Mouse (Mus musculus): ENCODE data around the gene Dlg4. TPM values are rescaled to one million over a fixed set of nuclear protein-coding genes. Genes with fewer than 3 reads are reported as not detected.
"Not testable (repeated sequence)": the region's sequence is repeated elsewhere in the genome, so short reads cannot be mapped to it uniquely, and the experiment has no call there.

Dlg4 gene
- polyA plus RNA-seq, 1 experiment, result 5.5 TPM

DNA sequence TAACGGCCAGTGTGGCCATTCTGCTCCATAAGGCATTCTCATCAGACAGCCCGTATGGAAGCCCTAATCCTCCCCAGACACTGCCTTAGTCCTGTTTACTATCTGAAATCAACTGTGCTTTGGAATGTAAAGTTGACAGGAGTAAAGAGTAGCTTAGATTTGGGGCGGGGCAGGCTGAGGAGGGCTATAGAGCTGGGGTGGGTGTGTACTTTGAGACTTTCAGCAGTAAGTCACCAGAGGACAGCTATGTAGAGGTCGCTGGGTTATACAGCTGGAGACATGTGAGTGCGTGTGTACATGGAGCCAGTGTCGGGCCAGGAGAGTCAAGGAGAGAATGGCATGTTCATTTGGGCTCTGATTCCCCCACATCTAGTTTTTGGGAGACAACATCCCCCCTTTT, 43.2 kb downstream of the Dlg4 start:
- Histone ChIP-seq H3K36me3 (ENCODE audit: control insufficient read depth, insufficient read depth, low read length) (no peaks in the 10 kb centered on the region), H3K4me3 (ENCODE audit: low read depth, low read length) (no peak overlapping the region), H3K4me1 (ENCODE audit: control insufficient read depth, insufficient read depth, insufficient read length, low read length) (peaks cover 2% of the 10 kb centered on the region), H3K27ac (ENCODE audit: insufficient read depth, low read depth, low read length) (no peak overlapping the region), H3K27me3 (ENCODE audit: control insufficient read depth, insufficient read depth, low read length) (no peaks in the 10 kb centered on the region)
- no peak for TF ChIP-seq CTCF (IDR thresholded peaks at IDR 0.05; ENCODE audit: extremely low read depth, insufficient read length, insufficient replicate concordance, low read depth, low read length)
- no peak for TF ChIP-seq POLR2A (IDR thresholded peaks at IDR 0.05; ENCODE audit: low read depth, low read length)
- WGBS, result 20% methylated on average over 6 of the region's 6 CpGs

DNA sequence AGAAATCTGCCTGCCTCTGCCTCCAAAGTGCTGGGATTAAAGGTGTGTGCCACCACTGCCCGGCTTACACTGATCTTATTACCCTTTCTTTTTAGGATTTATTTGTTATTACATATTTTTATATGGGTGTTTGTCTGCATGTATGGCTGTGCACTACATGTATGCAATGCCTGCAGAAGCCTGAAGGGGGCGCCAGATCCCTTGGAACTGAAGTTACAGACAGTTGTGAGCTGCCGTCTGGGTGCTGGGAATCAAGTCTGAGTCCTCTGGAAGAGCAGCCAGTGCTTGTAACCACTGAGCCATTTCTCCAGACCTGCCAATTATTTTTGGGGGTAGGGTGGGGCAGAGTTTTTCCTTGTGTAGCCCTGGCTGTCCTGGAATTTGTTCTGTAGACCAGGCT, 46.3 kb downstream of the Dlg4 start:
- Histone ChIP-seq H3K4me1 (ENCODE audit: control insufficient read depth, insufficient read depth, insufficient read length, low read length) (peaks cover 2% of the 10 kb centered on the region), H3K27me3 (ENCODE audit: control insufficient read depth, insufficient read depth, low read length) (no peaks in the 10 kb centered on the region), H3K27ac (ENCODE audit: insufficient read depth, low read depth, low read length) (no peak overlapping the region), H3K4me3 (ENCODE audit: low read depth, low read length) (no peak overlapping the region), H3K36me3 (ENCODE audit: control insufficient read depth, insufficient read depth, low read length) (no peaks in the 10 kb centered on the region)
- TF ChIP-seq CTCF (IDR thresholded peaks at IDR 0.05; ENCODE audit: extremely low read depth, insufficient read length, insufficient replicate concordance, low read depth, low read length) (peak; percentile 29; the same call in 1 of the 2 replicates), POLR2A (IDR thresholded peaks at IDR 0.05; ENCODE audit: low read depth, low read length) (no peak)
- 68% methylated on average over 3 of the region's 3 CpGs for WGBS

- Histone ChIP-seq H3K4me1 (ENCODE audit: control insufficient read depth, insufficient read depth, insufficient read length, low read length) (peaks cover 4% of the 10 kb centered on the region), H3K36me3 (ENCODE audit: control insufficient read depth, insufficient read depth, low read length) (no peaks in the 10 kb centered on the region), H3K27ac (ENCODE audit: insufficient read depth, low read depth, low read length) (no peak overlapping the region), H3K4me3 (ENCODE audit: low read depth, low read length) (no peak overlapping the region), H3K27me3 (ENCODE audit: control insufficient read depth, insufficient read depth, low read length) (no peaks in the 10 kb centered on the region)
- no peak for TF ChIP-seq POLR2A (IDR thresholded peaks at IDR 0.05; ENCODE audit: low read depth, low read length)
- TF ChIP-seq CTCF (IDR thresholded peaks at IDR 0.05; ENCODE audit: extremely low read depth, insufficient read length, insufficient replicate concordance, low read depth, low read length), result no peak
- WGBS, result 63% methylated on average over 4 of the region's 4 CpGs
These were observed 50.0 kb downstream of the Dlg4 start for GRCm38 (mm10) chr11:70066701-70067100.

- WGBS, result 30% methylated on average over 3 of the region's 3 CpGs
- no peak overlapping the region for H3K27ac ChIP-seq (ENCODE audit: insufficient read depth, low read depth, low read length)
- no peaks in the 10 kb centered on the region for H3K27me3 ChIP-seq (ENCODE audit: control insufficient read depth, insufficient read depth, low read length)
- H3K4me1 ChIP-seq (ENCODE audit: control insufficient read depth, insufficient read depth, insufficient read length, low read length), result peaks cover 4% of the 10 kb centered on the region; the same call in 1 of the 2 replicates
- H3K36me3 ChIP-seq (ENCODE audit: control insufficient read depth, insufficient read depth, low read length), result no peaks in the 10 kb centered on the region
- no peak for TF ChIP-seq POLR2A (IDR thresholded peaks at IDR 0.05; ENCODE audit: low read depth, low read length)
- no peak for TF ChIP-seq CTCF (IDR thresholded peaks at IDR 0.05; ENCODE audit: extremely low read depth, insufficient read length, insufficient replicate concordance, low read depth, low read length)
- H3K4me3 ChIP-seq (ENCODE audit: low read depth, low read length), result no peak overlapping the region
These were observed 51.5 kb downstream of the Dlg4 start for GRCm38 (mm10) chr11:70068245-70068644.

GRCm38 (mm10) chr11:70070057-70070456, 53.3 kb downstream of the Dlg4 start:
- Histone ChIP-seq H3K36me3 (ENCODE audit: control insufficient read depth, insufficient read depth, low read length) (no peaks in the 10 kb centered on the region), H3K27me3 (ENCODE audit: control insufficient read depth, insufficient read depth, low read length) (no peaks in the 10 kb centered on the region)
- WGBS, result 26% methylated on average over 6 of the region's 6 CpGs

GRCm38 (mm10) chr11:70070603-70071002, 53.9 kb downstream of the Dlg4 start:
- 38% methylated on average over 3 of the region's 3 CpGs for WGBS
- H3K36me3 ChIP-seq (ENCODE audit: control insufficient read depth, insufficient read depth, low read length); H3K4me3 ChIP-seq (ENCODE audit: low read depth, low read length); H3K27me3 ChIP-seq (ENCODE audit: control insufficient read depth, insufficient read depth, low read length); H3K4me1 ChIP-seq (ENCODE audit: control insufficient read depth, insufficient read depth, insufficient read length, low read length): not testable (repeated sequence)
- H3K27ac ChIP-seq (ENCODE audit: insufficient read depth, low read depth, low read length), result peak overlapping the region; percentile 27; the same call in 1 of the 2 replicates

More at GRCm38 (mm10) chr11:70070057-70070456, 53.3 kb downstream of the Dlg4 start:
- peak overlapping the region; percentile 79 for H3K27ac ChIP-seq (ENCODE audit: insufficient read depth, low read depth, low read length)
- H3K4me3 ChIP-seq (ENCODE audit: low read depth, low read length), result no peak overlapping the region
- H3K4me1 ChIP-seq (ENCODE audit: control insufficient read depth, insufficient read depth, insufficient read length, low read length), result peaks cover 4% of the 10 kb centered on the region; the same call in 1 of the 2 replicates
- no peak for TF ChIP-seq CTCF (IDR thresholded peaks at IDR 0.05; ENCODE audit: extremely low read depth, insufficient read length, insufficient replicate concordance, low read depth, low read length)
- TF ChIP-seq POLR2A (IDR thresholded peaks at IDR 0.05; ENCODE audit: low read depth, low read length), result no peak

- no peak overlapping the region for H3K4me3 ChIP-seq (ENCODE audit: low read depth, low read length)
- no peak overlapping the region for H3K27ac ChIP-seq (ENCODE audit: insufficient read depth, low read depth, low read length)
- peaks cover 3% of the 10 kb centered on the region; the same call in 1 of the 2 replicates for H3K4me1 ChIP-seq (ENCODE audit: control insufficient read depth, insufficient read depth, insufficient read length, low read length)
- WGBS, result 19% methylated on average over 17 of the region's 17 CpGs
- H3K27me3 ChIP-seq (ENCODE audit: control insufficient read depth, insufficient read depth, low read length), result no peaks in the 10 kb centered on the region
- TF ChIP-seq CTCF (IDR thresholded peaks at IDR 0.05; ENCODE audit: extremely low read depth, insufficient read length, insufficient replicate concordance, low read depth, low read length) (peak; percentile 80; the same call in 1 of the 2 replicates), POLR2A (IDR thresholded peaks at IDR 0.05; ENCODE audit: low read depth, low read length) (no peak)
- H3K36me3 ChIP-seq (ENCODE audit: control insufficient read depth, insufficient read depth, low read length), result no peaks in the 10 kb centered on the region
These were observed 57.8 kb downstream of the Dlg4 start for GRCm38 (mm10) chr11:70074379-70075071.

Measured in small intestine, adult 2 months (tissue).